Mouse (Mus musculus) inflammation-experienced regulatory T-cells, adult 6 months (primary cell): ENCODE data around the gene Slc19a1. TPM values are rescaled to one million over a fixed set of nuclear protein-coding genes. Genes with fewer than 3 reads are reported as not detected.

Experiments
- ATAC-seq: one replicate; pipeline ENCODE4 v1.8.0; 2017
- polyA plus RNA-seq, 3 experiments: library from polyadenylated mRNA; unstranded; fragments of 100-300 nt; shearing (Covaris generic); gene quantifications; one replicate each; pipeline ENCODE4 v1.2.1; 2017

Gene Slc19a1
- polyA plus RNA-seq, 3 experiments from 2014 or later, result 23.4 to 40.5 (median 34.5) TPM

DNA sequence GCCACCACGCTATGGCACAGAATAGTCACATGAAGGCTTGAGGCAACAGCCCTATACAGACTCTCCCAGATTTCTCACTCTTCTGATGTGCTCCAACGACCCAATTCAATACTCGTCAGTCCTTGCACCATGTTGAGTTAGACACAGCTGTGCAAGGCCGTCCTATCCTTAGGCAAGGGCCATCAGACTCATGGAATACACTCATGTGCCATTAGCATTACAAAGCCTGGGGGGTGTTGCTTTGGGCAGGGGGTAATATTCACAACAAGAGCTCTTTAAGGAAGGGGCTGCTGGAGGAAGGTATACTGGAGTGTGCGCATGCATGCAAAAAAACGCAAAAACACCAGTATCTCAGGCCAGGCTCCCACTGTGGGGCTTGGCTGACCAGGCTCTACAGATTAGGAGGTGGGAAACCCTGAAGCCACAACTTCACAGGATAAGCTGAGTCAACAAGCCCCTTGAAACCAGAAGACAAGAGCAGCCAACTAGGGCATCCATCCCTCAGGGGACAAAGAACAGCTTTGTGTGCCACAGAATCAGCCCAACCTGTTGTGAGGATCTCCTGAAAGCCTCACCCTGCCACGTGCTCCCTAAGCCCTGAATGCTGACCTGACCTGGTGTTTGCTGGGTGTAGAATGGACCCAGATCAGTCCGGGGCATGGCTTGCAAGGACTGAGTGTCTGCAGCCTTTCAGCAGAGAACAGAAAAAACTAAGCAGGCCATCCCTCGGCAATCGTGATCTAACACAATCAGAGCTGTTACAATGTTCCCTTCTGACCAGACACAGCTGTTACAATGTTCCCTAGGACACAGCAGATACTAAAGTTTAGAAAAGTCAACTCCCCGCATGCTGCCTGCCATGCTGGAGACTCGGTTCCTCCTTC, 65.2 kb downstream of the Slc19a1 start:
- ATAC-seq, result no peak

DNA sequence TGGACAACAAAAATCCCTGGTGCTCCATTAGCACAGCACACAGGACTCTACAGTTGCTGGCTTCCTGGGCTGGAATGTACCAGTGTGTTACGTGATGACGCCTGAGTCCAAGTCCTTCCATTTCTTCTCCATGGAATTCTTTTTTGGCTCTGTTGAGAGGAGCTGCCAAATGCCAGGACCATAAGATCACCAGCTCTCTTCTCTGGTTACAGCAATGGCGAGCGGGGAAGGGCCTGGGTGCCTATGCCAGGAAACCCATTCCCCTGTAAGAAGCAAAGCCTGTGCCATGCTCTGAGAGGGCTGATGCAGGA, 65.8 kb downstream of the Slc19a1 start:
- ATAC-seq, result no peak

DNA sequence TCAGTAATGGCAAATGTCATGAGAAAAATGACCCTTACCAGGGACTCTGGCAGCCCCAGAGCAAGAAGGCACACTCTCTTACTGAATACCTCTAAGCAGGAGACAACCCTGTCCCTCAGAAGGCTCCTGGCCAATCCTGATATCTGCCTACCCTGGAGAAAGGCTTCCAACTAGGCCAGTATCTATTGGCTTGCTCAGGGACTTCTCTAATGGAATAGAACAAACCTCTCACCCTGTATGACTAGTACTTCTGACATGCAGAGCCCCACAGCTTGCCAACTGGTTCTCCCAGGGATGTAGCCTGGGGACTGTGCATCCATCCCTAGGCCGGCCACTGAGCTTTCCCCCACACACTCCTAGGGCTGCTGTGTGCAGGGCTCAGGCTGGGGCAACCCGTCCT, 66.6 kb downstream of the Slc19a1 start:
- no peak for ATAC-seq

DNA sequence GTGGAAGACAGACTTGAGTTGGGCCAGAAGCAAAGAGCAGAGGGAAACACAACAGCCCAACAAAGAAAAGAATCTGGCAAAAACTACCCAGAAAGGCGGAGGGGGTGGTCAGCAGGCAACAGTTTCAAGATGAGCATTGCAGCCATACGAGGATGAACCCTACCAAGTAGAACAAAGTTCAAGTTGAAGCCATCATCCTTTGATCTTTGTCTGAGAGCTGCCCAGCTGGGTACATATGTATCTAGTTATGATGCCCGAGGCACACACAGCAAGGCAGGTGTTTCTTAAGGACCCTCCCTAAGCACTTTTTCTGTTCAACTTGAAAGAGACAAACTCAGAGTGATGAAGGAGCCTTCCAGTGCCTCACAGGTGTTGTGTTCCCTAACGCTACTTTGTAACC, 67.7 kb downstream of the Slc19a1 start:
- ATAC-seq, result no peak

DNA sequence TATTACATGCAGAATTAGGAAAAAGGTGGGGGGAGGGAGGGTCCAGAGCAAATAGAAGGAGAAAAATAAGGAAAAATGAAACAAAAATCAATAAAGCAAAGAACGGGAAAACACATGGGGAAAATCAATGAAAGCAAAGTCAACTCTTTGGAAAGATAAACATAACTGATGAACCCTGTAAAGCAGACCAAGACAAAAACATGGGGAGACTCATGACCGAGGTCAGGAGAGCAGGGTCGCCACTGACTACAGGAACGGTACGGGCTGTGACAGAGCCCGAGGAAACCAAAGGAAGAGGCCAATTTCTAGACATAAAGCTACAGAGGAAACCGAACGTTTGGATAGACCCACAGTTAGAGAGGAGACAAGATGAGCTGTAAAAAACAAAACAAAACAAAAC, 71.6 kb downstream of the Slc19a1 start:
- no peak for ATAC-seq

DNA sequence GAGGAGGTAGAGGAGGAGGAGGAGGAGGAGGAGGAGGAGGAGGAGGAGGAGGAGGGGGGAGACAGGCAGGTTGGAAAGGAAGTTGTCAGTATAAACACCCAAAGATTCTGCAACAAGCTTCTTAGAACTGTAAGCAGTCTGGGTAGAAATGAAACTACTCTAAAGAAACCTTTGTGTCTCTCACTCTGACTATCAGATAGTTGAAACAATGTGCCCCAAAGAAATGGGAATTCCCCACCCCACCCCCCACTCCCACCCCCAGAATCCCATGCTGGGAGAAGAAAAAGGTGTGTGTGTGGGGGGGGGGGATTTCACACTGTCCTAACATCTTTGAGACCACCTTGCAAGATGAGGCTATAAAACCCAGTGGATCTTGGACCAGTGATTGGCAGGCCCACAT, 72.3 kb downstream of the Slc19a1 start:
- no peak for ATAC-seq

DNA sequence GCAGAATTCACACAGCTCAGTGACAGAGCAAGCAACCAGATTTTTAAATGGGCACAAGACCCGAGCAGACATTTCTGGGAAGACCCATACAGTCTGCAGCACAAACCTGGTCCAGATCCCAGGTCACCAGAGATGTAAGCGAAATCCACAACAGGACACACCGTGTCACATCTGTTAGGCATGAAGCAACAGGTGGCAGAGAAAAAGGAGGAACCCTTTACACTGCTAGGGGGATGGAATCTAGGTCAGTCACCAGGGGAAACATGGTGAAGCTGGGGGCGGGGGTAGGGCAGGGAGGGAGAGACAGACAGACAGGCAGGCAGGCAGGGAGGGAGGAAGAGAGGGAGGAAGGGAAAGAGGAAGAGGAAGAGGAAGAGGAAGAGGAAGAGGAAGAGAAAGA, 76.1 kb downstream of the Slc19a1 start:
- ATAC-seq, result no peak

DNA sequence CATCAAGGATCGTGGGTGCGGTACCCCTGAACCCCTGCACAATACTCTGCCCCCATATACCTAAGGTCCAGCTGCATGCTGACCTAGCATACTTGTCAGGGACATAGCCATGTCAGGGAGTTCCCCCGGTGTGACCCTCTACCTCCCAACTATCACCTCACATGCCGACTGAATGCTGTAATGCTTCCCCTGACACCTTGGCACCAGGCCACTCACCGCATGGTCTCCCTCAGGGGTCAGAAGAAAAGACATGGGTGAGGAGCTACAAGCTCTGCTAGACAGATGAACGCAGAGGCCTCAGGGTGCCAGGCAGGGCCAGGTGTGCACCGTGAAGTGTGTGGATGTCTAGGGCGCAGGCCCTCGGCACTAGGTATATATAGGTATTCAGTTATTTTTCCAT, 78.0 kb downstream of the Slc19a1 start:
- no peak for ATAC-seq

Other genes with a start within 250 kb of the Slc19a1 start
- 1 to 10 TPM; 4.5 to 8.6 (median 6.0) TPM for gene Pcbp3, start 70.4 kb upstream of the Slc19a1 start, polyA plus RNA-seq
- gene Col18a1, start 134.3 kb downstream of the Slc19a1 start, polyA plus RNA-seq, result under 1 TPM in 2 of 3 experiments, not detected in 1; 0.09 to 0.11 TPM
- gene Pofut2, start 227.0 kb downstream of the Slc19a1 start, polyA plus RNA-seq, result 10 to 100 TPM; 19.4 to 24.9 (median 19.8) TPM